Mouse (Mus musculus) B cell, adult 2 months (primary cell): ENCODE data around the gene Prkcd.

Experiments used
- DNase-seq, 2 experiments: peaks; one replicate each; pipeline ENCODE4 v3.0.0; 2022

The Prkcd gene

GRCm38 (mm10) chr14:30570303-30570702 is 55.7 kb downstream of the Prkcd start:
- no peak for DNase-seq

GRCm38 (mm10) chr14:30568016-30568415 is 58.0 kb downstream of the Prkcd start:
- no peak for DNase-seq

GRCm38 (mm10) chr14:30566317-30566716 is 59.7 kb downstream of the Prkcd start:
- DNase-seq: no peak

- DNase-seq: no peak
These were observed 61.6 kb downstream of the Prkcd start for GRCm38 (mm10) chr14:30564451-30564850.

- DNase-seq: no peak
These were observed 63.7 kb downstream of the Prkcd start for GRCm38 (mm10) chr14:30562343-30562742.

GRCm38 (mm10) chr14:30561470-30562187 is 64.4 kb downstream of the Prkcd start:
- no peak for DNase-seq

- DNase-seq: no peak
These were observed 65.1 kb downstream of the Prkcd start for GRCm38 (mm10) chr14:30560803-30561389.

GRCm38 (mm10) chr14:30559321-30559850 is 66.6 kb downstream of the Prkcd start:
- no peak for DNase-seq

GRCm38 (mm10) chr14:30557730-30558129 is 68.3 kb downstream of the Prkcd start:
- DNase-seq: no peak

GRCm38 (mm10) chr14:30556651-30557050 is 69.4 kb downstream of the Prkcd start:
- no peak for DNase-seq

GRCm38 (mm10) chr14:30553185-30553584 is 72.8 kb downstream of the Prkcd start:
- DNase-seq: no peak

GRCm38 (mm10) chr14:30551981-30552380 is 74.0 kb downstream of the Prkcd start:
- no peak for DNase-seq

- DNase-seq: peak; percentile 20 to 22
These were observed 74.5 kb downstream of the Prkcd start for GRCm38 (mm10) chr14:30551509-30551908.

- no peak for DNase-seq
These were observed 75.6 kb downstream of the Prkcd start for GRCm38 (mm10) chr14:30550232-30551070.

GRCm38 (mm10) chr14:30549777-30550149 is 76.2 kb downstream of the Prkcd start:
- peak; percentile 48 to 49 for DNase-seq

- DNase-seq: peak; percentile 97
These were observed 76.8 kb downstream of the Prkcd start for GRCm38 (mm10) chr14:30548965-30549776.

GRCm38 (mm10) chr14:30548131-30548720 is 77.8 kb downstream of the Prkcd start, which contains the start of gene Tkt:
TSS of gene Tkt (plus strand) at chr14:30548359.
- DNase-seq: peak in 1 of 2 experiments; percentile 8
